8 mouse cellular contexts compared by ENCODE assay signal in genomic region chr11:120581490-120582267, GRCm38 (mm10). TPM values are rescaled to one million over a fixed set of nuclear protein-coding genes. Genes with fewer than 3 reads are reported as not detected.
DNase-seq lines count a peak whose midpoint lies in the region; ATAC-seq and TF ChIP-seq lines count a peak whose summit lies in the region.

Gene Arhgdia (minus strand): TSS chr11:120581624.

- ATAC-seq in common myeloid progenitor, adult 5-6 weeks (replicated peaks; ENCODE audit: low read depth, poor library complexity, severe bottlenecking) = peak; percentile 55
- peak; percentile 78 for ATAC-seq in hindbrain, postnatal 0 days

- H3K27me3 ChIP-seq in hindbrain, postnatal 0 days (ENCODE audit: insufficient read depth, low read length) = no peaks in the 10 kb centered on the region

- peak; percentile 71 for DNase-seq in WW6 (ENCODE audit: low read depth, low spot score)
- peak; percentile 72 to 84 for DNase-seq in gastrocnemius, adult 8-10 months (ENCODE audit: low spot score in 2 of 2)
- DNase-seq in hindbrain, postnatal 0 days (ENCODE audit: low spot score) = peak; percentile 96
- DNase-seq in left cerebral cortex, adult 2 months (ENCODE audit: extremely low spot score in 1 of 2, low spot score in 2 of 2) = peak; percentile 91 to 93
- peak; percentile 92 for DNase-seq in right cerebral cortex, adult 18-20 months
- DNase-seq in urinary bladder, adult 2 months (ENCODE audit: low spot score) = peak; percentile 93

- intact Hi-C loops in left cerebral cortex, adult 2 months (cut with DNase I) = loop anchor here (2.0 kb wide), 1 partner anchor 65 kb away; no protein-coding TSS in a partner anchor

- no peaks in the 10 kb centered on the region for H3K9me3 ChIP-seq in hindbrain, postnatal 0 days (ENCODE audit: low read length)

- H3K4me1 ChIP-seq in hindbrain, postnatal 0 days (ENCODE audit: insufficient read depth, low read length) = peaks cover 15% of the 10 kb centered on the region

- WGBS in hindbrain, postnatal 0 days = 4% methylated on average over 74 of the region's 75 CpGs
- WGBS in macrophage (ENCODE audit: missing documents) = 2% methylated on average over 68 of the region's 75 CpGs

- peak within 1 kb of the TSS; percentile 99 for H3K4me2 ChIP-seq in hindbrain, postnatal 0 days (ENCODE audit: low read depth, low read length)

- peak within 1 kb of the TSS; percentile 89 for H3K4me3 ChIP-seq in hindbrain, postnatal 0 days (ENCODE audit: low read length)
- peak within 1 kb of the TSS; percentile 67 for H3K4me3 ChIP-seq in left cerebral cortex, adult 2 months
- peak within 1 kb of the TSS; percentile 89 for H3K4me3 ChIP-seq in macrophage (ENCODE audit: inconsistent target)

- H3K36me3 ChIP-seq in hindbrain, postnatal 0 days (ENCODE audit: insufficient read depth, low read length) = peaks cover 34% of the 10 kb centered on the region
- H3K36me3 ChIP-seq in macrophage (ENCODE audit: inconsistent target) = peaks cover 25% of the 10 kb centered on the region

- no peak; the same call in 1 of the 2 replicates for TF ChIP-seq CTCF in hindbrain, postnatal 0 days (IDR thresholded peaks at IDR 0.05; ENCODE audit: low read depth)
- TF ChIP-seq CTCF in left cerebral cortex, adult 2 months (IDR thresholded peaks at IDR 0.05) = peak; percentile 66

- peak within 1 kb of the TSS; percentile 97 for H3K9ac ChIP-seq in hindbrain, postnatal 0 days (replicated peaks; ENCODE audit: low read length)

- H3K79me2 ChIP-seq in macrophage (ENCODE audit: inconsistent target) = peaks cover 33% of the 10 kb centered on the region

- peak within 1 kb of the TSS; percentile 97 for H3K27ac ChIP-seq in hindbrain, postnatal 0 days
- H3K27ac ChIP-seq in left cerebral cortex, adult 2 months = peak within 1 kb of the TSS; percentile 96
- peak within 1 kb of the TSS; percentile 91 for H3K27ac ChIP-seq in macrophage

RNA-seq across cellular contexts. Expression of gene Arhgdia, which starts in this region (rescaled TPM):
- 148 and 170 TPM in 2 replicates for total RNA-seq in common myeloid progenitor, adult 5-6 weeks (2017)
- total RNA-seq in gastrocnemius, adult 8-10 months (2022) = 10 to 100 TPM; 74.3 to 86.2 (median 80.7) TPM
- 252 and 297 TPM in 2 replicates for total RNA-seq in hindbrain, postnatal 0 days (2014; rRNA removed)
- polyA plus RNA-seq in hindbrain, postnatal 0 days (2015; fragmentation: Nextera tagmentation; extraction: Ambion mirVana) = 403 and 425 TPM in 2 replicates
- total RNA-seq in left cerebral cortex, adult 2 months (2021) = 100 to 1,000 TPM; 290 to 300 TPM
- 100 to 1,000 TPM in 8 of 26 experiments, 10 to 100 TPM in 18; 55.0 to 130 (median 89.0) TPM for total RNA-seq in macrophage (2018; cell fraction: chromatin; rRNA removed)
- 100 to 1,000 TPM; 680 to 898 (median 773) TPM for total RNA-seq in macrophage (2018; cell fraction: cytosol; rRNA removed)
- 100 to 1,000 TPM; 152 to 391 (median 260) TPM for total RNA-seq in macrophage (2018; cell fraction: nucleus; rRNA removed)
- polyA plus RNA-seq in macrophage (2018) = 662 to 966 TPM (median 875 TPM) in 3 replicates
- polyA plus RNA-seq in urinary bladder, adult 2 months (2012; rRNA removed) = 399 and 409 TPM in 2 replicates

Comparison
In these comparisons a context has a peak if more than half of its experiments do, and no peak if none do; other contexts are left out.
1. Peak in every context shown above with its lines: DNase-seq, ATAC-seq, H3K4me3 ChIP-seq and H3K27ac ChIP-seq.